Mouse (Mus musculus) embryonic stem cell, embryonic (primary cell): ENCODE results near the gene Limk2.

Experiments
- CTCF ChIA-PET, 4 experiments: fragments of 300-600 bp in 2 of 4; fragments of 350-600 bp in 2 of 4; sonication (Branson Sonifier 250); formaldehyde crosslinking; loops; one replicate each; lab custom pipeline; 2022; ENCODE audit warnings: inconsistent platforms in 2 of 4; lab: Charles Lee
- POLR2A ChIA-PET, 4 experiments: fragments of 300-600 bp in 2 of 4; fragments of 350-600 bp in 2 of 4; sonication (Branson Sonifier 250); formaldehyde crosslinking; loops; one replicate each; lab custom pipeline; 2022; ENCODE audit warnings: antibody characterized with exemption in 4 of 4, inconsistent platforms in 1 of 4; lab: Charles Lee

Limk2 gene

DNA sequence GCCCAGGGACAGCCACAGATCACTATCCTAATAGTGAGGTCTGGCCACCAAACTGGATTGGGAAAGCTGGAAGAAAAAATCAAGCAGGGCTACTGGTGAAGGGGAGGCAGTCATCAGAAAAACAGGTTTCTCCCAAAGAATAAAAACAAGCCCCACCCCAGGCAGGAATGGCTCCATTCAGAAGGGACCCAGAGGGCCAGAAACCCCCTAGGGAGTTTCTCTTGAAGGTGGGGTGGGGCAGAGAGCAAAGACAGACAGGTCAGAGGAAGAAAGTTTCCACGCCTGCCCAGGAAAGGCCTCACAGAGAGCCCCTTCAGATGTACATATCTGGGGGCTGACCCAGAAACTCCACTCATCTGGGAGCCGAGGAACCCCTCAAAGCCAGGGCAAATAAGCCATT is 38.8 kb downstream of the Limk2 start:
- CTCF ChIA-PET = interaction anchor here in 3 of 4 experiments (1.0 to 1.6 kb wide), 4 partner anchors 17 to 22 kb away, joined by 3 to 4 read pairs (median 4); no protein-coding TSS in a partner anchor
- POLR2A ChIA-PET = interaction anchor here (0.6 to 15.7 kb wide), 27 partner anchors 9 to 279 kb away, joined by 3 to 216 read pairs (median 13); partner anchors contain the start of genes Drg1 (in 1 of the 4), Morc2a (in 1 of the 4), Pik3ip1 (in 1 of the 4) and Rnf185 (in 1 of the 4)

DNA sequence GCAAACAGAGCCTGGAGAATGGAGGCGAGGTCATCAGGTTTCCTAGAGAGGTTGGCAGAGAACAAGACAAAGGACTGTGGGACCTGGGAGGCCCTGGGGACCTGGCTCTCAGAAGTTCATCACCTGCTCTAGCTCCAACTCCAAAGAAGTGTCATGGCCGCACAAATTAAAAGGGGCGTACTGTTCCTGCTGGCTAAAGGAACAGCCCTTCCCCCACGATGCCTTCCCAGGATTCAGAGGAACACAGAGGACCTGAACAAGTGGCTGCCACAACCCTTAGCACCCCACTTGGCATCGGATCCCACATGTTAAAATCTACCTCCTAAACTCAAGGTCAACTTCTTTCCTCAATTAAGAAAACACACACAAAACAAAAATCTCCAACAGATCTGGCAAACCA is 39.5 kb downstream of the Limk2 start:
- POLR2A ChIA-PET = interaction anchor here in 3 of 4 experiments (0.6 to 15.7 kb wide), 31 partner anchors 8 to 279 kb away, joined by 3 to 216 read pairs (median 5); partner anchors contain the start of genes Rnf185 (in 2 of the 3), Drg1 (in 1 of the 3), Morc2a (in 1 of the 3) and Pik3ip1 (in 1 of the 3)
- CTCF ChIA-PET = interaction anchor here in 2 of 4 experiments (1.0 to 4.7 kb wide), 4 partner anchors 18 to 84 kb away, joined by 4 to 20 read pairs (median 4); no protein-coding TSS in a partner anchor

DNA sequence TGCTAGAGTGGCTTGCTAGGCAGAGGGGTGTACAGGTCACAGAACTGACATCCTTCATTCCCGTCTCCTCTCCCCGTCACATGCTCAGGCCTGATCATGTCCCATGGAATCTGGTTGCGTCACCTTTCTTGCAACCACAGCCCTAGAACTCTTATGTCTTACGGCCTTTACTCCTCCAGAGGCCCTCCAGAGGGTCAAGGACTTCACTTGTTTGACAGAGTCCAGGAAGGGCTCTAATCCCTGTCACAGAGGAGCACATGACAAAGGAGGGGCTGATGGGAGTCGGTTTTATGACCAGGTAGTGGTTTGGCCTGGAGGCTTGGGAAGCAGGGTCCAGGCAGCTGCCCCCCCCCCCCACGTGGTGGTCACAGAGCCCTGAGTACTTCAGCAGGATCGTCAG is 40.0 kb downstream of the Limk2 start:
- CTCF ChIA-PET = interaction anchor here in 2 of 4 experiments (0.6 to 4.7 kb wide), 5 partner anchors 15 to 84 kb away, joined by 3 to 20 read pairs (median 5); no protein-coding TSS in a partner anchor

DNA sequence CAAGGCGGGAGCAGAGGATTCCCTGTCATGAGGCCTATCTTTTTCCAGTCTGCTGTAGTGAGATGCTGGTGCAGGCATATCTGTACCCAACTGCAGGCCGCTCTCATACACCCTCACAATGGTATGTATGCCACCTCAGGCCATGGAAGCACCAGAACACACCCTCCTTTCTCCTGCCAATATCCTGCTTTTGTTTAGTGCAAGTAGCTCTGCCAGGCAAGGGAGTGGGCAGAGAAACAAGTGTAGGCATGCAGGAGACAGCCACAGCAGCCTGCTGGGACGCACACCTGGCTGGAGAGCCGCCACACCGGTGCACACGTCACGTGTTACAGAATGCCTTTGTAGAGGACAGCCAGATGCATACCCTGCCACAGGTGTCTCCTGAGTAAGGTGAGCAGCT is 42.6 kb downstream of the Limk2 start:
- CTCF ChIA-PET = interaction anchor here in 3 of 4 experiments (0.6 to 4.7 kb wide), 17 partner anchors 7 to 99 kb away, joined by 3 to 20 read pairs (median 3); partner anchors contain the start of gene Pik3ip1 (in 1 of the 3)
- POLR2A ChIA-PET = interaction anchor here in 3 of 4 experiments (0.6 to 15.7 kb wide), 33 partner anchors 9 to 282 kb away, joined by 3 to 216 read pairs (median 5); partner anchors contain the start of genes Drg1 (in 1 of the 3), Morc2a (in 1 of the 3), Pik3ip1 (in 1 of the 3) and Rnf185 (in 1 of the 3)

More for the DNA sequence above, 40.0 kb downstream of the Limk2 start:
- POLR2A ChIA-PET = interaction anchor here (0.7 to 15.7 kb wide), 35 partner anchors 8 to 280 kb away, joined by 3 to 216 read pairs (median 5); partner anchors contain the start of genes Morc2a (in 2 of the 4), Rnf185 (in 2 of the 4), Drg1 (in 1 of the 4) and Pik3ip1 (in 1 of the 4)

DNA sequence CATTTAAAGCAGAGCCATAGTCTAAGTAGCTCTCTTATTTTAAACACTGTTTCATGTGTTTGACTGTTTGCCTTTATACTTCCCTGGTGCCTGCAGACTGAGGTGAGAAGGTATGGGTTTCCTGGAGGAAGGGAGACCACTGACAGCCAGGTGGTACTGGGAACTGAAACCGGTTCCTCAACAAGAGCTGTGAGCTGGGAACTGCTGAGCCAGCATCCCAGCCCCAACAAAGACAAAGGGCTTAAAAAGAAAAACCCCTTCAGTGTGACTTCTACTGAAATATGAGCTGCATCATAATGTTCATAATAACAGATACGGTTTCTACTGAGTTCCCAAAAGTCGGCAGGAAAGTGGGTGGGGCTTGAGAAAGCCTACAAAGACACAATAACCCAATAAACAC is 46.1 kb downstream of the Limk2 start:
- ChIA-PET CTCF (interaction anchor here in 2 of 4 experiments (0.7 to 2.2 kb wide), 3 partner anchors 10 to 33 kb away, joined by 3 to 8 read pairs (median 4); partner anchors contain the start of gene Pik3ip1 (in 1 of the 2)), POLR2A (interaction anchor here in 3 of 4 experiments (0.6 to 15.7 kb wide), 11 partner anchors 7 to 206 kb away, joined by 3 to 216 read pairs (median 4); partner anchors contain the start of gene Drg1 (in 1 of the 3))

DNA sequence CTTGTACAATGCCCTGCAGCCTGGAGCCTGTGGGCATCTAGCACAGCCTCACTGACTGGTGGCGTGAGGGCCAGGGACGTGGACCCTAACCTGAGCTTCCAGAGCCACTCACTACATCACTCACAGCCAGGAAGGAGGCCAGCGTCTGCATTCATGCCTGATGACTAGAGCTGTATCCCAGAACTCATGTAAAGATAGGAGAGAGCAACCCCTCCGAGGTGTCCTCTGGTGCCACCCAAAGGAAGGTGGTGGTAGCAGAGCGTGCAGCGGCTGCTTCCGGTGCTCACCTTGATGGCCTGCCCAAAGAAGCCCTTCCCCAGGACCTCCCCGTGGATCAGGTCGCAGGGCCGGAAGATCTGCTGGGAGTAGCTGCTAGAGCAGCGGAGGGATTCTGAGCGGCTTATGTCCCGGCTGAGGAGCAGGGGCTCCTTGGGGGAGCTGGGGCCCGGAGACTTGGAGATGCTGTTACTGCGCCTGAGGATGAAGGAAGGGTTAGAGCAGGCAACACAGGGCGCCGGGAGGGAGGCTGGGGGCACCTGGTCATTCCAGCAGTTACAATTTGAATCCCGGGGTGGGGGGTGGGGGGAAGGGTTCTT is 55.9 kb downstream of the Limk2 start:
- ChIA-PET POLR2A (interaction anchor here (0.6 to 10.8 kb wide), 44 partner anchors 8 to 541 kb away, joined by 3 to 129 read pairs (median 5); partner anchors contain the start of genes Drg1 (in 3 of the 4), Pik3ip1 (in 2 of the 4), Morc2a (in 1 of the 4) and Patz1 (in 1 of the 4)), CTCF (interaction anchor here (0.5 to 2.5 kb wide), 28 partner anchors 8 to 814 kb away, joined by 3 to 9 read pairs (median 4); no protein-coding TSS in a partner anchor)

DNA sequence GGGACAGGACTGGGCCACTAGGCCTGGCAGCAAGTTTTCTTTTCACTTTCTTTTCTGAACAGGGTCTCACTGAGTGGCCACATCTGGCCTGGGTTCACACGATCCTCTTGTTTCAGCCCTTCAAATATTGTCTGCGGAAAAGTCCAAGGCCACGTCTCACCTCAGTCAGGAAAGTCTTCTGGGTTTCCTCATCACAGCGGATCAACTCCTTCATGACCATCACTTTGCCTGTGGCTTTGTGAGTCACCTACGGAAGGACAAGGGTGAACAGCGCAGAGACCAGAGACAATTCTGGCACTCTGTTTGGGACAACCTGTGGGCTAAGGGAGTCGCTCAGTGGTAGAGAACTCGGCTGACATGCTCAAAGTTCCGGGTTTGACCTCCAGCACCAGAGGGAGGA is 56.9 kb downstream of the Limk2 start:
- POLR2A ChIA-PET = interaction anchor here in 3 of 4 experiments (0.6 to 10.8 kb wide), 23 partner anchors 8 to 297 kb away, joined by 3 to 216 read pairs (median 6); partner anchors contain the start of genes Drg1 (in 1 of the 3), Morc2a (in 1 of the 3), Pik3ip1 (in 1 of the 3) and Rnf185 (in 1 of the 3)
- CTCF ChIA-PET = interaction anchor here (0.5 to 2.5 kb wide), 7 partner anchors 15 to 59 kb away, joined by 3 to 9 read pairs (median 4); no protein-coding TSS in a partner anchor

DNA sequence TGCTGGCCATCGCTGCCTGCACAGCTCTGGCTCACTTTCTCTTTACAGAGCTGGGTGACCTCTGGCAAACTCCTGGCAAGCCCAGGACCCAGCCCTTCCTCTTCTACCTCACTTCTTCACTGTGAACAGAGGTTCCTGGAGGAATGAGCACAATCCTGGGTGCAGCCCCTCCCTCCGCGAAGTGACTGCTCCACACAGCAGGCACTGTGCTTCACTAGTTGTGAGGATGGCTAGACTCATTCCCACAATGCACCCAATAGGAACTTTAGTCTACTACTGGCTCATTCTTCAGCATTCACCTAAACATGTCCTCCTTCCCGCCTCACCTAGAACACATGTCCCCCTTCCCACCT is 59.7 kb downstream of the Limk2 start:
- CTCF ChIA-PET = interaction anchor here (1.3 to 6.0 kb wide), 6 partner anchors 17 to 104 kb away, joined by 3 to 64 read pairs (median 10); partner anchors contain the start of genes Pik3ip1 (in 1 of the 4) and Rnf185 (in 1 of the 4)
- POLR2A ChIA-PET = interaction anchor here in 3 of 4 experiments (1.1 to 9.3 kb wide), 42 partner anchors 10 to 299 kb away, joined by 3 to 216 read pairs (median 8); partner anchors contain the start of genes Pik3ip1 (in 3 of the 3), Drg1 (in 2 of the 3), Rnf185 (in 2 of the 3) and Morc2a (in 1 of the 3)

DNA sequence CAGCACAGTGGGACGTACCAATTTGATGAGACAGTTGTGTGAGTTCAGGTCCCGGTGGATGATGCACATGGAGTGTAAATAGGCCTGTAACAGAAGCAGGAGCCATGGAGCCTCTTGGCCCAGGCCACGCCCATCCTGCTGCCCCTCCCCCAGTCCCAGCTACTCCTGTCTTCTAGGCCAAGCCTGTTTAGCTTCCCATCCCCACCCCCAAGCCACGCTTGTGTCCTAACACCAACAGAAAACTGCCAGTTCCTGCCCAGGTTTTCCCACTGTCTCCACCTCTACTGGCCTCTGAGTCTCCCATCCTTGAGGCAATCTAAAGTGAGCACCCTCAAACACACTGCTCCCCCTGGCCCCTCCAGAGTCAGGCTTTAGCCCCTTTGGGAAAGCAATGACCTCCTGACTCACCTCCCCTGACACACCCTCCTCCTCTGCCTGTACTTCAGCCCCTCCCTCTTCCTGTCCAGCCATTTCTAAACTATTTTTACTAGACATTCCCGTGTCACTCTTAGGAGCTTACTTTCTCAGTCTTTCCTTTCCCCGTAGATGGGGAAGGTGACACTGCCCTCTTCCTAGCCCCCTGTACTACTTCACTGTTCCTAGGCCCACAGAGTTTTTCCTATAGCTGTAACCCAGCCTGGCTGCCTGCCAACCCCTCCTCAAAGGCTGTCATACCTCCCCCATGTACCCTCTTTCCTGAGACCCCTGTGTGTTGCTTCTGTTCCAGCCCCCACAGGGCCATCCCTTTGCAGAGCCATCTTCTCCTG is 60.2 kb downstream of the Limk2 start:
- CTCF ChIA-PET = interaction anchor here (0.6 to 6.0 kb wide), 30 partner anchors 9 to 199 kb away, joined by 3 to 64 read pairs (median 5); partner anchors contain the start of genes Pik3ip1 (in 1 of the 4), Rnf185 (in 1 of the 4) and Selenom (in 1 of the 4)
- POLR2A ChIA-PET = interaction anchor here (0.5 to 9.3 kb wide), 82 partner anchors 10 to 300 kb away, joined by 3 to 216 read pairs (median 5); partner anchors contain the start of genes Drg1 (in 3 of the 4), Pik3ip1 (in 3 of the 4), Morc2a (in 2 of the 4) and Patz1 (in 2 of the 4)

DNA sequence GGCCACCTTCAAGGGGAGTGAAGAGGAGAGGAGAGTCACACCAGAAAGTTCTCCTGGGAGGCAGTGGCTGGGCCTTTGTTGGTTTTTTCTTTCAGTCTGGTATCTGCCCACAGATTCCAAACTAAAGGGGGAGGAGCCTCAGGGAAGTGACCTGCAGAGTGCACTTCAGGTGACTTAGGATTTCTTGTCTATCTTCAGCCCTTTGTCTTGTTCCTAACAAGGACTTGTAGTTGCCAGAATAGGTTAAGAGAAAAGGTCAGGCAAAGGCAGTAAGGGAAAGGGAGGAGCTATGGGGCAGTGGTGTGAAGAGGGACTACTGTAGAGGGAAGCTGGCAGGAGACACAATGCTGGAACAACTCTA is 61.2 kb downstream of the Limk2 start:
- ChIA-PET POLR2A (interaction anchor here (0.5 to 9.3 kb wide), 75 partner anchors 9 to 616 kb away, joined by 3 to 216 read pairs (median 6); partner anchors contain the start of genes Drg1 (in 3 of the 4), Pik3ip1 (in 3 of the 4), Rnf185 (in 3 of the 4) and Morc2a (in 2 of the 4)), CTCF (interaction anchor here (0.5 to 6.0 kb wide), 47 partner anchors 10 to 251 kb away, joined by 3 to 64 read pairs (median 5); partner anchors contain the start of genes Pik3ip1 (in 2 of the 4), Limk2 (in 1 of the 4), Patz1 (in 1 of the 4) and Rnf185 (in 1 of the 4))

DNA sequence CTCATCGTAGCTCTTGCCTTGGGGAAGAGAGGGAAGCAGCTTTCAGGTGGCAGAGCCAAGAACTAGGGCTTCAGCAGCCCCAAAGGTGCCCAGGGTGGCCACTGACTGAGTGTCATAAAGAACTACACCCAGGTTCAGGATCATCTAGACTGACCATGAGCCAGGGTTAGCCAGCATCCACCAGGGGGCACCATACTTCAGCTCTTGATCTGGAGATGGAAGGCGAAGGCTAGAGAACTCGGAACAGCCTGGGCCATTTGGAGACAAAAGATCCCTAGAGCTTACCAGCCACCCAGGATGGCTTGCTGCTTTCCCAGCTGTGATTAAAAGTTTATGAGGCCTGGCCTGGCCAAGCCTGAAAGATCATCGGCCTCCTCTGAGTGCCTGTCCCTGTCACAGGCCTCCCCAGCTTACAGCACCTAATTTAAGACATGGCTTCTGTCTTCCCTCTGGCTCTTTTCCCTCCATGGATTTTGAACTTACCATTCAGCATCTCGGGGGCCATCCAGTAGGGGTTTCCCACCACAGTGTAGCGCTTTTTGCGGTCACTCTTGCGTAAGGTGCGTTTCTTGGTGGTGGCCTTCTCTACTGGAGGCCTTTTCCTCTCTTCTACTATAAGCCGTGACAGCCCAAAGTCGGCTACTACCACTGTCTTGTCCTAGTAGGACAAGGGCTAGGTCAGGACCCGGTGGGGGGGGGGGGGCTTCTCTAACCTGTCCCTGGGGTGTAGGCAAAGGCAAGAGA is 61.7 kb downstream of the Limk2 start:
- ChIA-PET CTCF (interaction anchor here (0.5 to 6.0 kb wide), 44 partner anchors 8 to 584 kb away, joined by 3 to 64 read pairs (median 5); partner anchors contain the start of genes Pik3ip1 (in 2 of the 4), Limk2 (in 1 of the 4), Patz1 (in 1 of the 4) and Rnf185 (in 1 of the 4)), POLR2A (interaction anchor here (0.5 to 9.3 kb wide), 59 partner anchors 10 to 621 kb away, joined by 3 to 216 read pairs (median 6); partner anchors contain the start of genes Pik3ip1 (in 3 of the 4), Rnf185 (in 3 of the 4), Drg1 (in 2 of the 4) and Limk2 (in 1 of the 4))

DNA sequence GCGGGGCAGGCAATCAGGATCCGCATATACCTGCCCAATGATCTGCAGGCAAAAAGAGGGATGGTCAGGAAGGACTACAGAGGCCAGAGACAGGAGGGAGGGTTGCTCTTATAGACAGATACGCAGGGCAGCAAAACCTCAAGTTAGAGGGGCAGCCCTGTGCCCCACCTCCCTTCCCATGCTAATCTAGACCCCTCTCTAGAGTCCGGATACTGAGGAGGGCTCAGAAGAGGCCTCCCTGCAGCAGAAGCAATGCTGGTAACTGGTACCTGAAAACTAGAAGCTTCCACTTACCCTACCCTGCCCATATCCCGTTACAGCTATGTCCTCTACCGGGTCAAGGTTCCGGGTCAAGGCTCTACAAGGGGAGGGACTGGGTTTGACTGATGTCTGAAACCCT is 62.6 kb downstream of the Limk2 start:
- POLR2A ChIA-PET = interaction anchor here in 3 of 4 experiments (0.9 to 9.3 kb wide), 17 partner anchors 9 to 622 kb away, joined by 3 to 216 read pairs (median 14); partner anchors contain the start of genes Pik3ip1 (in 2 of the 3), Drg1 (in 1 of the 3), Patz1 (in 1 of the 3) and Rnf185 (in 1 of the 3)
- CTCF ChIA-PET = interaction anchor here (0.5 to 6.0 kb wide), 30 partner anchors 7 to 914 kb away, joined by 3 to 64 read pairs (median 6); partner anchors contain the start of genes Pik3ip1 (in 2 of the 4), Limk2 (in 1 of the 4), Rnf185 (in 1 of the 4) and Selenom (in 1 of the 4)

DNA sequence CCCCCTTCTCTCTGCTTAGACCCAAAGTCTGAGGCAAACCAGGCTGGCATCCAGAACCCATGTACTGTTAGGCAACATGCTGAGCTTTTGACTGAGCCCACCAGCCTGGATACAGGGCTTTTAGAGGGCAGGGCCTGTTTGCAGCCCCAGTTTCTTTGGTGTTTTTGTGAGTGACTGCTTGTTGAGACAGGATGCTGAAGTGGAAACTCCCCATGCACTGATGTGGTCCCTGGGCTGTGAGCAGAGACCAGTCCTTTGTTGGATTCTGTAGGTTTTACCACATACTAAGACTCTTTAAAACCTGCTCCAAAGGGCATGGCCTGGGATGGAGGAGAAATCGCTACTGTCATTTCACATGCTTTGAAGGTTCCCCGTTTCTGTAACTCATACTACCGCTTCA is 64.1 kb downstream of the Limk2 start:
- ChIA-PET CTCF (interaction anchor here in 2 of 4 experiments (0.6 to 6.0 kb wide), 4 partner anchors 13 to 352 kb away, joined by 4 to 64 read pairs (median 25); partner anchors contain the start of genes Pik3ip1 (in 1 of the 2) and Rnf185 (in 1 of the 2)), POLR2A (interaction anchor here in 3 of 4 experiments (0.6 to 9.3 kb wide), 9 partner anchors 8 to 95 kb away, joined by 3 to 216 read pairs (median 18); partner anchors contain the start of gene Pik3ip1 (in 2 of the 3))

DNA sequence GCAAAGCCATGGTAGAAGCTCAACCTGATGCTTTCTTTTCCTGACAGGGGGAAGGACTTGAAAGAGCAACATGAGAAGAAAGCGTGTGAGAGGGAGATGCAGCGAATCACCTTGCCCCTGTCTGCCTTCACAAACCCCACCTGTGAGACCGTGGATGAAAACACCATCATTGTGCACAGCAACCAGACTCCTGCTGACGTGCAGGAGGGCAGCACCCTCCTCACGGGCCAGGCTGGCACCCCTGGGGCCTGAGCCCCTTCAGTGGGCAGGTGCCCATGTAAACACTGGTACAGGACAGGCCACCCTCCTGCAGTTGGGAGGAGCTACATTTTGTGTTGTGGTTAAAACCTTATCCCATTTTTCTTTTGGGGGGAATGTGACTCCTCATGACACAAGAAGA is 67.5 kb downstream of the Limk2 start:
- CTCF ChIA-PET = interaction anchor here in 2 of 4 experiments (0.6 to 1.6 kb wide), 2 partner anchors 11 to 57 kb away, joined by 3 to 5 read pairs; partner anchors contain the start of gene Pik3ip1 (in 1 of the 2)
- POLR2A ChIA-PET = interaction anchor here in 2 of 4 experiments (0.9 to 1.9 kb wide), 4 partner anchors 11 to 30 kb away, joined by 3 to 6 read pairs (median 4); partner anchors contain the start of gene Pik3ip1 (in 1 of the 2)

DNA sequence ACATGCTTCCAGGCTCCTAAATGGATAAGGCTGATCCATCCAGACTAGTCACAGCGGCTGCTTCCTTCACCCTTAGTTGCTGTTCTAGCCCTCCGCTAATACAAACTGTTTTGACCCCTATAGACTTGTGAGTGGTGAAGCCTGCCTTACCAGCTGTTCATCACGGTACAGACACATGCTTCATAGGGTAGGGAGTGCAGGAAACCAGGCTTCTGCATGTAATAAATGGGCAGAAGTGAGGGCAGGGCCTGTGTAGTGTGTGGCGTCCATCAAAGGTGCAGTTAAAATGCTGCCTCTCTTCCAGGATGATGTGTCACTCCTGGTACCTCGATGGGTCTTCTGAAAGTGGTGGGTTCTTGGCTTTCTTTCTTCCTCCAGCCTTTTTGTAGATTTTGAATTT is 71.0 kb downstream of the Limk2 start:
- CTCF ChIA-PET = interaction anchor here (0.5 to 2.9 kb wide), 9 partner anchors 9 to 176 kb away, joined by 3 to 15 read pairs (median 3); no protein-coding TSS in a partner anchor
- POLR2A ChIA-PET = interaction anchor here in 3 of 4 experiments (0.5 to 5.9 kb wide), 33 partner anchors 9 to 311 kb away, joined by 3 to 115 read pairs (median 4); partner anchors contain the start of genes Drg1 (in 2 of the 3), Patz1 (in 2 of the 3), Morc2a (in 1 of the 3) and Selenom (in 1 of the 3)
